Mouse (Mus musculus) layer of hippocampus, adult 11-12 months (tissue): ENCODE results near the gene Lrrc27.

Source experiments
- DNase-seq: peaks from one replicate; pipeline ENCODE4 v3.0.0; 2022; ENCODE audit warnings: low spot score

The Lrrc27 gene

GRCm38 (mm10) chr7:139214596-139215340 is 2.0 kb downstream of the Lrrc27 start:
- DNase-seq, result no peak

GRCm38 (mm10) chr7:139215516-139215915 is 2.7 kb downstream of the Lrrc27 start:
- no peak for DNase-seq

- no peak for DNase-seq
Measured at GRCm38 (mm10) chr7:139215946-139216345, 3.2 kb downstream of the Lrrc27 start.

- DNase-seq, result no peak
Measured at GRCm38 (mm10) chr7:139216464-139216863, 3.7 kb downstream of the Lrrc27 start.

- no peak for DNase-seq
Measured at GRCm38 (mm10) chr7:139217046-139217445, 4.3 kb downstream of the Lrrc27 start.

- DNase-seq, result no peak
Measured at GRCm38 (mm10) chr7:139218641-139219415, 6.0 kb downstream of the Lrrc27 start.

- DNase-seq, result no peak
Measured at GRCm38 (mm10) chr7:139219486-139219885, 6.7 kb downstream of the Lrrc27 start.

- DNase-seq, result no peak
Measured at GRCm38 (mm10) chr7:139220303-139220702, 7.5 kb downstream of the Lrrc27 start.

- DNase-seq, result no peak
Measured at GRCm38 (mm10) chr7:139221072-139221471, 8.3 kb downstream of the Lrrc27 start.

- DNase-seq, result no peak
Measured at GRCm38 (mm10) chr7:139221856-139222255, 9.1 kb downstream of the Lrrc27 start.

- DNase-seq, result no peak
Measured at GRCm38 (mm10) chr7:139222341-139222740, 9.6 kb downstream of the Lrrc27 start.

- no peak for DNase-seq
Measured at GRCm38 (mm10) chr7:139224070-139224469, 11.3 kb downstream of the Lrrc27 start.

- DNase-seq, result no peak
Measured at GRCm38 (mm10) chr7:139224725-139225124, 11.9 kb downstream of the Lrrc27 start.

- DNase-seq, result no peak
Measured at GRCm38 (mm10) chr7:139226416-139226815, 13.6 kb downstream of the Lrrc27 start.

GRCm38 (mm10) chr7:139228447-139229171 is 15.8 kb downstream of the Lrrc27 start:
- DNase-seq, result no peak

GRCm38 (mm10) chr7:139229837-139230236 is 17.0 kb downstream of the Lrrc27 start:
- no peak for DNase-seq

GRCm38 (mm10) chr7:139230241-139230640 is 17.5 kb downstream of the Lrrc27 start:
- DNase-seq, result no peak

- peak; percentile 89 for DNase-seq
Measured at GRCm38 (mm10) chr7:139233714-139234113, 20.9 kb downstream of the Lrrc27 start.

- peak; percentile 42 for DNase-seq
Measured at GRCm38 (mm10) chr7:139234426-139235188, 21.8 kb downstream of the Lrrc27 start.

GRCm38 (mm10) chr7:139235651-139236358 is 23.0 kb downstream of the Lrrc27 start:
- DNase-seq, result no peak

GRCm38 (mm10) chr7:139239432-139239831 is 26.6 kb downstream of the Lrrc27 start:
- no peak for DNase-seq
